Mouse (Mus musculus) spleen, adult 2 months (tissue): ENCODE measurements around the gene Ifit2.

Experiments
- CTCF ChIP-seq: fragments of 200-500 bp; IDR thresholded peaks from 2 replicates; pipeline ENCODE4 v1.5.1; 2011; ENCODE audit warnings: mild to moderate bottlenecking, inconsistent platforms; ENCODE audit not compliant: insufficient read depth, insufficient read length, insufficient replicate concordance; ENCODE audit errors: extremely low read depth
- POLR2A ChIP-seq: fragments of 200-500 bp; IDR thresholded peaks from 2 replicates; pipeline ENCODE4 v1.6.1; 2011; ENCODE audit warnings: low read depth, low read length, inconsistent platforms

GRCm38 (mm10) chr19:34532061-34532751 lies 18.3 kb upstream of the Ifit2 start:
- TF ChIP-seq POLR2A (no peak), CTCF (no peak)
